Mouse (Mus musculus) intestine, postnatal 0 days (tissue): ENCODE data around the gene Olfr237-ps1. TPM values are rescaled to one million over a fixed set of nuclear protein-coding genes. Genes with fewer than 3 reads are reported as not detected.
"Not testable (repeated sequence)": the region's sequence is repeated elsewhere in the genome, so short reads cannot be mapped to it uniquely, and the experiment has no call there.

Experiments used
- ATAC-seq: fragments of 200-750 bp; cut with Nextera tagmentation; 2 replicates; pipeline ENCODE4 v1.8.0; 2017; ENCODE audit warnings: mild to moderate bottlenecking, moderate TSS enrichment, moderate library complexity
- H3K27ac ChIP-seq: fragments of 300-500 bp; sonication (generic); 2 replicates; pipeline ENCODE4 v1.5.1; 2014; ENCODE audit warnings: mild to moderate bottlenecking, low read depth, low read length, moderate library complexity
- H3K27me3 ChIP-seq: fragments of 300-500 bp; sonication (generic); replicated peaks from 2 replicates; pipeline ENCODE4 v1.6.1; 2014; ENCODE audit warnings: low read length, mixed read lengths; ENCODE audit not compliant: control insufficient read depth, insufficient read depth
- H3K36me3 ChIP-seq: fragments of 300-500 bp; sonication (generic); 2 replicates; pipeline ENCODE4 v1.6.1; 2014; ENCODE audit warnings: mild to moderate bottlenecking, moderate library complexity; ENCODE audit not compliant: control insufficient read depth, insufficient read depth
- H3K4me1 ChIP-seq: fragments of 300-500 bp; sonication (generic); replicated peaks from 2 replicates; pipeline ENCODE4 v1.6.1; 2014; ENCODE audit warnings: antibody characterized with exemption, low read length, mixed read lengths; ENCODE audit not compliant: control insufficient read depth, insufficient read depth
- H3K4me2 ChIP-seq: fragments of 300-500 bp; sonication (generic); replicated peaks from 2 replicates; pipeline ENCODE4 v1.6.1; 2014; ENCODE audit warnings: low read depth, mild to moderate bottlenecking, moderate library complexity
- H3K4me3 ChIP-seq: fragments of 300-500 bp; sonication (generic); 2 replicates; pipeline ENCODE4 v1.5.1; 2014; ENCODE audit warnings: low read depth, low read length
- H3K9ac ChIP-seq: fragments of 300-500 bp; sonication (generic); 2 replicates; pipeline ENCODE4 v1.6.1; 2014; ENCODE audit warnings: mild to moderate bottlenecking, low read depth, low read length
- H3K9me3 ChIP-seq: fragments of 300-500 bp; sonication (generic); 2 replicates; pipeline ENCODE4 v1.6.1; 2016; ENCODE audit warnings: mixed run types; ENCODE audit not compliant: control insufficient read depth
- CTCF ChIP-seq: sonication (generic); IDR thresholded peaks from 2 replicates; pipeline ENCODE4 v1.5.1; 2016; ENCODE audit warnings: low read depth, mild to moderate bottlenecking, control low read depth, antibody characterized with exemption, moderate library complexity
- WGBS: fragments of 180-500 bp; shearing (Covaris S2); extraction: QIAGEN DNeasy Blood & Tissue Kit; methylation state at CpG from one replicate; pipeline ENCODE4 v1.1.7; 2014; 5-methylcytosine and 5-hydroxymethylcytosine counted together
- polyA plus RNA-seq: library from polyadenylated mRNA; unstranded; fragments of >200 nt; fragmentation: Nextera tagmentation; extraction: Ambion mirVana; gene quantifications from 2 replicates; pipeline ENCODE4 v1.2.1, GENCODE M21; 2015

Gene Olfr237-ps1
- not detected in 2 replicates for polyA plus RNA-seq

GRCm38 (mm10) chr6:43146267-43146666 lies at the start of gene Olfr237-ps1:
Gene Olfr237-ps1, plus strand, starts transcription at chr6:43146567.
- ATAC-seq, H3K9me3 ChIP-seq, H3K36me3 ChIP-seq, H3K4me2 ChIP-seq, H3K27ac ChIP-seq, H3K4me1 ChIP-seq, H3K4me3 ChIP-seq, H3K27me3 ChIP-seq, H3K9ac ChIP-seq: not testable (repeated sequence)
- 84% methylated on average over 2 of the region's 2 CpGs for WGBS

- H3K9ac ChIP-seq, H3K36me3 ChIP-seq, H3K4me3 ChIP-seq, H3K9me3 ChIP-seq, H3K27me3 ChIP-seq, H3K27ac ChIP-seq, H3K4me2 ChIP-seq, H3K4me1 ChIP-seq, ATAC-seq: not testable (repeated sequence)
- 72% methylated on average over 1 of the region's 1 CpGs for WGBS
These were observed 40.3 kb upstream of the Olfr237-ps1 start, which contains the start of gene Olfr441 for GRCm38 (mm10) chr6:43106069-43106468. Gene Olfr441, plus strand, starts transcription at chr6:43106369.

- no peak overlapping the region for H3K4me3 ChIP-seq
- H3K9me3 ChIP-seq, result no peaks in the 10 kb centered on the region
- H3K27me3 ChIP-seq, result no peaks in the 10 kb centered on the region
- no peaks in the 10 kb centered on the region for H3K36me3 ChIP-seq
- no peak for ATAC-seq
- H3K4me2 ChIP-seq, result no peak overlapping the region
- no peak overlapping the region for H3K27ac ChIP-seq
- WGBS, result 66% methylated on average over 1 of the region's 1 CpGs
- no peaks in the 10 kb centered on the region for H3K4me1 ChIP-seq
- no peak overlapping the region for H3K9ac ChIP-seq
- no peak for TF ChIP-seq CTCF
These were observed 13.1 kb downstream of the Olfr237-ps1 start for GRCm38 (mm10) chr6:43159502-43159901.

- TF ChIP-seq CTCF, result no peak
- no peak for ATAC-seq
- no peaks in the 10 kb centered on the region for H3K9me3 ChIP-seq
- no peak within 1 kb of the TSS for H3K9ac ChIP-seq
- WGBS, result 69% methylated on average over 3 of the region's 3 CpGs
- H3K36me3 ChIP-seq, result no peaks in the 10 kb centered on the region
- no peaks in the 10 kb centered on the region for H3K27me3 ChIP-seq
- no peaks in the 10 kb centered on the region for H3K4me1 ChIP-seq
- H3K4me2 ChIP-seq, result no peak within 1 kb of the TSS
- H3K27ac ChIP-seq, result no peak within 1 kb of the TSS
- no peak within 1 kb of the TSS for H3K4me3 ChIP-seq
These were observed 16.6 kb downstream of the Olfr237-ps1 start, which contains the start of gene Olfr437 for GRCm38 (mm10) chr6:43162982-43163381. Gene Olfr437, plus strand, starts transcription at chr6:43163282.

GRCm38 (mm10) chr6:43167246-43167645 lies 20.9 kb downstream of the Olfr237-ps1 start:
- Histone ChIP-seq H3K27ac (no peak overlapping the region), H3K9me3 (no peaks in the 10 kb centered on the region), H3K27me3 (no peaks in the 10 kb centered on the region), H3K4me1 (no peaks in the 10 kb centered on the region), H3K36me3 (no peaks in the 10 kb centered on the region), H3K4me3 (no peak overlapping the region), H3K9ac (no peak overlapping the region), H3K4me2 (no peak overlapping the region)
- WGBS, result 92% methylated on average over 4 of the region's 4 CpGs
- no peak for TF ChIP-seq CTCF
- ATAC-seq, result no peak

- Histone ChIP-seq H3K27me3 (no peaks in the 10 kb centered on the region), H3K4me1 (no peaks in the 10 kb centered on the region), H3K9ac (no peak within 1 kb of the TSS), H3K36me3 (no peaks in the 10 kb centered on the region), H3K27ac (no peak within 1 kb of the TSS), H3K9me3 (no peaks in the 10 kb centered on the region), H3K4me2 (no peak within 1 kb of the TSS), H3K4me3 (no peak within 1 kb of the TSS)
- no peak for TF ChIP-seq CTCF
- no peak for ATAC-seq
- WGBS, result 54% methylated on average over 4 of the region's 4 CpGs
These were observed 25.5 kb downstream of the Olfr237-ps1 start, which contains the start of gene Olfr13 for GRCm38 (mm10) chr6:43171840-43172239. Gene Olfr13, plus strand, starts transcription at chr6:43172140.

- Histone ChIP-seq H3K9me3 (no peaks in the 10 kb centered on the region), H3K4me2 (no peak overlapping the region), H3K27ac (no peak overlapping the region), H3K27me3 (no peaks in the 10 kb centered on the region), H3K4me3 (no peak overlapping the region), H3K4me1 (no peaks in the 10 kb centered on the region), H3K36me3 (no peaks in the 10 kb centered on the region), H3K9ac (no peak overlapping the region)
- 65% methylated on average over 1 of the region's 1 CpGs for WGBS
- no peak for ATAC-seq
- no peak for TF ChIP-seq CTCF
These were observed 31.8 kb downstream of the Olfr237-ps1 start for GRCm38 (mm10) chr6:43178129-43178528.
